Mouse (Mus musculus): ENCODE measurements around the gene Tnks1bp1. TPM values are rescaled to one million over a fixed set of nuclear protein-coding genes. Genes with fewer than 3 reads are reported as not detected.

The Tnks1bp1 gene
- 14.3 and 18.4 TPM in 2 replicates for polyA plus RNA-seq (2015; fragmentation: Nextera tagmentation; extraction: Ambion mirVana)

DNA sequence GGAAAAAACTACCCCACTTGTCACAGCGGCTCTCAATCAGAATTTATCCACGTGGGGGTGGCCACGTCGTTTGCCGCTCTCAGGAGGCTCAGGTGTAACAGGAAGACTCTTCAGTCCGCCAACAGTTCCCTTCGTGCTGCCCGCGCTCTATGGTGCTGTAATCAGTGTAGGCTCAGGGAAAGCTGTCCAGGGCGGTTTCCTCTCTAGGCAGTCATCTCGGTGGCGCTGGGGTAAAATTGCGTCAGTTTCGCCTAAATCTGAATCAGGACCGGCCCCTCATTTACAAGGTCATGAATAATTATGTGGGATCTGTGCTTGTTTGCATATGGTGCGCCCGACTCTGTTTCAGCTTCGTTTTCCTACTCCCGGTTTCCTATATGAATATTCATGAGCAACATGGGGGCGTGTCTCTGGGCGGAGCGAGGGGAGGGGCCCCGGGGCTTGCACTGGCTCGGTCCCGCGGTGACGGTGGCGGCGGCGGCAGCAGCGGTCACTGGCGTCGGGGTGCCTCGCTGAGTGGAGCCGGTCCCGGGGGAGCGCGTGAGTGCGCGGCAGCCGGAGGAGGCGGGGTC is at the start of gene Tnks1bp1:
Tnks1bp1 (plus strand) TSS at position 427 of the 572 bp plus-strand sequence.

DNA sequence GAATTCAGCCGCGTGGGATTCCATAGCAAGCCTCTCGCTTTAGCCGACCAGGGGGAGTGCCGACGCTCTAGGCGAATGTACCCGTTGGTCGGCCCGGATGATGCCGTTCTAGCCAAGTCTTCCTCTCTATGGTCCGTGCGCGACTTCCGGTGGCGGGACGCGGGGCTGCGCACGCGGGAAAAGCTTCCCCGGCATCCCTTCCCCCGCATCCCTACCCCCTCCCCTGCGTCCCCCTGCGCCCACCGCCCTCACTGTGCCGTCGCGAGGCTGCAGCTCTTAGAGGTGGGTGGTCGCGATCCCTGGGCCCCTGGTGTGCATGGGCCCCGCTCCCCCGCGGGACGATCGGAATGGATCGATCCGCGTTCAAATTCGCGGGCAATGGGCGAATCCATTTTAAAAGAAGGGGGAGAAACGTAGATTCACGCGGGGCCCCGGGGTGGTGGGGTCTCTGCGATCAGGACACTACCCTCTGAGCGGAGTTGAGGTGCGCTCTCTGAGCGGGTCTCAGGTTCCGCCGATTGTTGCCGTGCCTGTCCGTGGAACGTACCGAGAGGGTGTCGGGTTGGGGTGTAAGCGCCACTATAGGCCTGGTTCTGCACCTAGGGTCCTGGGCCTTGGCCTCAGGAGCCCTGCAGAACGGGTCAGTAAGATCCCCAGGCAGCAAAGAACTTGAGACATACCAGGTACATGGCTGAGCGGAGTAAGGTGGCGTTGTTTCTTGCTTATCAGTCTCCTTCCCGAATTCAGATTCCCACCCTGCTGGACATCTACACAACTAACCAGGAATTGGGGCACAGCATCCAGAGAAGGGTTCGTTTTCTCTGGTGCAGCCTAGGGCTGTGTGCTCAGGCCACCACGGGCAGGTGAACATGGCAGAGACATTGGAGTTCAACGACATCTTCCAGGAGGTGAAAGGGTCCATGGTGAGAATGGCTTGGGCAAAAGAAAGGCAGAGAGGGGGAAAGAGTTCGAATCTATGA is 10.5 kb upstream of the Tnks1bp1 start, which contains the start of the genes Ssrp1 and P2rx3:
Ssrp1 (plus strand) TSS at position 188 of the 980 bp plus-strand sequence.
P2rx3 (minus strand) TSS at position 416 of the 980 bp plus-strand sequence.

Other genes starting within 250 kb of the Tnks1bp1 start
- 20.2 and 24.6 TPM in 2 replicates for gene Ube2l6, start 249.2 kb upstream of the Tnks1bp1 start, polyA plus RNA-seq (2015; fragmentation: Nextera tagmentation; extraction: Ambion mirVana)
- gene Smtnl1, start 225.4 kb upstream of the Tnks1bp1 start, polyA plus RNA-seq (2015; fragmentation: Nextera tagmentation; extraction: Ambion mirVana) = 106 and 109 TPM in 2 replicates
- gene Timm10, start 221.0 kb upstream of the Tnks1bp1 start, polyA plus RNA-seq (2015; fragmentation: Nextera tagmentation; extraction: Ambion mirVana) = 67.6 and 83.8 TPM in 2 replicates
- 7.4 and 10.3 TPM in 2 replicates for gene Slc43a1, start 209.2 kb upstream of the Tnks1bp1 start, polyA plus RNA-seq (2015; fragmentation: Nextera tagmentation; extraction: Ambion mirVana)
- 0.45 TPM in 2 replicates for gene Rtn4rl2, start 161.3 kb upstream of the Tnks1bp1 start, polyA plus RNA-seq (2015; fragmentation: Nextera tagmentation; extraction: Ambion mirVana)
- gene Slc43a3, start 111.4 kb upstream of the Tnks1bp1 start, polyA plus RNA-seq (2015; fragmentation: Nextera tagmentation; extraction: Ambion mirVana) = 14.5 and 20.2 TPM in 2 replicates
- not detected in 2 replicates for gene Prg2, start 67.6 kb upstream of the Tnks1bp1 start, polyA plus RNA-seq (2015; fragmentation: Nextera tagmentation; extraction: Ambion mirVana)
- gene Prg3, start 59.8 kb upstream of the Tnks1bp1 start, polyA plus RNA-seq (2015; fragmentation: Nextera tagmentation; extraction: Ambion mirVana) = not detected in 2 replicates
- 64.4 and 71.4 TPM in 2 replicates for gene Ssrp1, start 10.8 kb upstream of the Tnks1bp1 start, polyA plus RNA-seq (2015; fragmentation: Nextera tagmentation; extraction: Ambion mirVana)
- gene P2rx3, start 10.6 kb upstream of the Tnks1bp1 start, polyA plus RNA-seq (2015; fragmentation: Nextera tagmentation; extraction: Ambion mirVana) = 0.37 and 0.56 TPM in 2 replicates
- gene Aplnr, start 88.2 kb downstream of the Tnks1bp1 start, polyA plus RNA-seq (2015; fragmentation: Nextera tagmentation; extraction: Ambion mirVana) = 42.9 and 58.4 TPM in 2 replicates
- 0.43 and 0.58 TPM in 2 replicates for gene Lrrc55, start 149.2 kb downstream of the Tnks1bp1 start, polyA plus RNA-seq (2015; fragmentation: Nextera tagmentation; extraction: Ambion mirVana)

All from skeletal muscle tissue, postnatal 0 days (tissue).